Mouse (Mus musculus) megakaryocyte-erythroid progenitor cell, adult 5-6 weeks (primary cell): ENCODE measurements at regions not wholly inside any gene's neighbourhood (a gene's known extent, or its start where the extent isn't known, plus 50 kb on each side); places are given as distances from the start of the nearest gene placed in this dataset.

Experiments
- ATAC-seq: replicated peaks from 2 replicates; pipeline ENCODE4 v1.8.0; 2016; ENCODE audit warnings: mild to moderate bottlenecking, inconsistent platforms; ENCODE audit not compliant: severe bottlenecking, poor library complexity, low FRiP score, low TSS enrichment

DNA sequence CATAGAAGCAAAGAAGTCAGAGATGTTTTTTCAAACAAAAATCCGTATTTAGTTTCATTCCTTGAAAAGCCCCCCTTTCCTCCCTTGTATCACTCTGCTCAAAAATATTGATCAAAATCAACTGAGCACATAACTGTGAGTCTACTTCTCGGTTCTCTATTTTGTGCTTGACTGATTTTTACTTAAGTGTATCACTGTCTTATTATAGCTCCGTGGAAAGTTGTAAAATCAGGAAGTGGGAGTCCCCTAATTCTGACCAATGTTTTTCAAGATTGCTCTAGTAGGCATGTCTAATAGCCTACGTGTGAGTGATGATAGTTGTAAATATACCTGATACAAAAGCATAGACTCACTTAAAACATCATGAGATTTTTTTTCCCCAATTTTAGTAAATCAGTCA lies 58.4 kb upstream of the Fam204a start:
- ATAC-seq: no peak
